ENCODE assay signal across 10 mouse cellular contexts in genomic region chr17:84111787-84112370, GRCm38 (mm10).
DNase-seq lines count a peak whose midpoint lies in the region; ATAC-seq and TF ChIP-seq lines count a peak whose summit lies in the region.
"Had no signal": no experiment of that assay in that cellular context is flagged by ENCODE, and none has a peak within 500 bp of the region (broad histone marks: within the 10 kb centered on the region; RNA-seq: fewer than 3 reads in every experiment).

No protein-coding gene starts in this region.

- H3K9me3 ChIP-seq in kidney, embryonic 15.5 days (replicated peaks), result no peaks in the 10 kb centered on the region
- H3K9me3 ChIP-seq in embryonic facial prominence, embryonic 11.5 days (replicated peaks; ENCODE audit: control insufficient read depth, low read length), result no peaks in the 10 kb centered on the region
- H3K9me3 ChIP-seq in liver, embryonic 15.5 days (replicated peaks), result no peaks in the 10 kb centered on the region
- H3K9me3 ChIP-seq: forebrain, embryonic 12.5 days had no signal

- no peak for ATAC-seq in kidney, embryonic 15.5 days (replicated peaks; ENCODE audit: low FRiP score)
- no peak for ATAC-seq in embryonic facial prominence, embryonic 11.5 days (replicated peaks; ENCODE audit: insufficient number of reproducible peaks, low FRiP score, low TSS enrichment, low read depth)
- no peak for ATAC-seq in liver, embryonic 15.5 days (ENCODE audit: insufficient read depth)

- H3K4me2 ChIP-seq in kidney, embryonic 15.5 days, result no peak overlapping the region
- H3K4me2 ChIP-seq in embryonic facial prominence, embryonic 11.5 days (ENCODE audit: low read depth, low read length), result no peak overlapping the region
- H3K4me2 ChIP-seq in liver, embryonic 15.5 days, result no peak overlapping the region
- H3K4me2 ChIP-seq: forebrain, embryonic 12.5 days had no signal

- H3K4me1 ChIP-seq in kidney, embryonic 15.5 days, result peaks cover 24% of the 10 kb centered on the region
- peaks cover 24% of the 10 kb centered on the region for H3K4me1 ChIP-seq in bone marrow, adult 2 months (ENCODE audit: control insufficient read depth, insufficient read depth, low read length)
- H3K4me1 ChIP-seq in embryonic facial prominence, embryonic 11.5 days (ENCODE audit: control insufficient read depth, insufficient read depth, low read length), result no peaks in the 10 kb centered on the region
- peaks cover 63% of the 10 kb centered on the region for H3K4me1 ChIP-seq in liver, embryonic 15.5 days (replicated peaks)

- no peak for TF ChIP-seq POLR2A in bone marrow, adult 2 months (IDR thresholded peaks at IDR 0.05; ENCODE audit: borderline replicate concordance, control insufficient read depth, low read depth, low read length)

- no peaks in the 10 kb centered on the region for H3K27me3 ChIP-seq in kidney, embryonic 15.5 days
- H3K27me3 ChIP-seq in embryonic facial prominence, embryonic 11.5 days (ENCODE audit: control insufficient read depth, insufficient read depth, low read length), result no peaks in the 10 kb centered on the region
- no peaks in the 10 kb centered on the region for H3K27me3 ChIP-seq in liver, embryonic 15.5 days
- H3K27me3 ChIP-seq: forebrain, embryonic 12.5 days had no signal

- WGBS in kidney, embryonic 15.5 days, result 78% methylated on average over 10 of the region's 10 CpGs
- 75% methylated on average over 10 of the region's 10 CpGs for WGBS in bone marrow, adult 2 months
- WGBS in embryonic facial prominence, embryonic 11.5 days, result 77% methylated on average over 10 of the region's 10 CpGs
- 75% methylated on average over 10 of the region's 10 CpGs for WGBS in liver, embryonic 15.5 days (ENCODE audit: insufficient replicate concordance)

- H3K4me3 ChIP-seq in kidney, embryonic 15.5 days (replicated peaks), result no peak overlapping the region
- no peak overlapping the region for H3K4me3 ChIP-seq in bone marrow, adult 2 months (replicated peaks; ENCODE audit: control insufficient read depth, low read depth, low read length)
- no peak overlapping the region for H3K4me3 ChIP-seq in embryonic facial prominence, embryonic 11.5 days (ENCODE audit: low read depth, low read length)
- no peak overlapping the region for H3K4me3 ChIP-seq in liver, embryonic 15.5 days (replicated peaks)
- H3K4me3 ChIP-seq: forebrain, embryonic 12.5 days had no signal

- no peaks in the 10 kb centered on the region for H3K36me3 ChIP-seq in kidney, embryonic 15.5 days
- H3K36me3 ChIP-seq in embryonic facial prominence, embryonic 11.5 days (replicated peaks; ENCODE audit: control insufficient read depth, insufficient read depth, low read depth, low read length), result no peaks in the 10 kb centered on the region
- no peaks in the 10 kb centered on the region for H3K36me3 ChIP-seq in liver, embryonic 15.5 days (replicated peaks)
- H3K36me3 ChIP-seq: forebrain, embryonic 12.5 days had no signal

- TF ChIP-seq CTCF in bone marrow, adult 2 months (IDR thresholded peaks at IDR 0.05; ENCODE audit: control insufficient read depth, insufficient read depth, low read length), result no peak

- H3K9ac ChIP-seq in kidney, embryonic 15.5 days, result no peak overlapping the region
- 0 out of 2 replicates have a peak overlapping the region, but pooled peaks have one; percentile 2 for H3K9ac ChIP-seq in embryonic facial prominence, embryonic 11.5 days (replicated peaks; ENCODE audit: low read length)
- no peak overlapping the region for H3K9ac ChIP-seq in liver, embryonic 15.5 days
- H3K9ac ChIP-seq: forebrain, embryonic 12.5 days had no signal

- no peak for DNase-seq in kidney, adult 8-10 months
- DNase-seq in embryonic facial prominence, embryonic 11.5 days (ENCODE audit: low spot score), result no peak
- DNase-seq in frontal cortex, postnatal 36 days (ENCODE audit: low spot score in 2 of 2), result no peak
- no peak for DNase-seq in layer of hippocampus, adult 9-10 months (ENCODE audit: low spot score)
- DNase-seq: adrenal gland, adult 8-10 months; cerebellum, adult 9-10 months had no signal

- peak overlapping the region; percentile 81 for H3K27ac ChIP-seq in kidney, embryonic 15.5 days
- H3K27ac ChIP-seq in bone marrow, adult 2 months (ENCODE audit: control insufficient read depth, insufficient read depth, low read depth, low read length, poor library complexity), result peak overlapping the region; percentile 40
- no peak overlapping the region for H3K27ac ChIP-seq in embryonic facial prominence, embryonic 11.5 days (replicated peaks; ENCODE audit: low read depth, low read length)
- H3K27ac ChIP-seq in liver, embryonic 15.5 days (replicated peaks), result peak overlapping the region; percentile 46
